18 mouse cellular contexts compared by ENCODE assay signal in the genomic region with DNA sequence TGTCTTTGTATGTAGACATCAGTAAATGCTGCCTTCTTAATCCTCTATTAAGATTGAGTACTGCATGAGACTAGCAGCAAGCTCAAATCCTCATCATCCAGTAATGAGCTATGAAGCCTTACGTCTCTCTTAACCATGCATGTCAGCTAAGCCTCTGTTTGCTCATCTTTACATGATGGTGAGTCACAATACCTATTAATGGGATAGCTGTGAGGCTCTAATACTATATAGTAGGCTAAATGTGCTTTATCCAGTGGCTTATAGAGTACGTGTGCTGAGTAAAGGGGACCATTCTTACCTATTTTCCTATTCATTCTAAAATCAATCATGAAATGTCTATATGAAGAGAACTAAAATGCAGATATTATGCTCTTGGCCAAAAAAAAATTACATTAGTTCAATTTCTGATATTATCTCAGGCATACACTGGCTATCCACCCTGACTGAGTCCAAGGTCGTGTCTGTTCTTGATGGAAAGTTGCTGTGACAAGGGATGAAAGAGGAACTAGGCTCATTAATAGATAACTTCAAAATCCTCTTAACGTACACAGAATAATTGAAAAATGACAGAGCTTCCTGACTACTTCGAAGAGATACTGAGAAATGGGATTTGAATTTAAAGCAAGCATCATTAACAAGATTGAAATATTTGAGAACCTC.
"Had no signal": no experiment of that assay in that cellular context is flagged by ENCODE, and none has a peak within 500 bp of the region (broad histone marks: within the 10 kb centered on the region; RNA-seq: fewer than 3 reads in every experiment).

No protein-coding gene starts in this region.

- H3K4me2 ChIP-seq: liver, embryonic 13.5 days; liver, embryonic 15.5 days; lung, embryonic 15.5 days; midbrain, embryonic 12.5 days; neural tube, embryonic 12.5 days; stomach, embryonic 15.5 days had no signal

- H3K4me1 ChIP-seq: liver, embryonic 13.5 days; liver, embryonic 15.5 days; lung, embryonic 15.5 days; megakaryocyte, embryonic 14.5 days; midbrain, embryonic 12.5 days; neural tube, embryonic 12.5 days; stomach, embryonic 15.5 days had no signal

- H3K9me3 ChIP-seq: liver, embryonic 13.5 days; liver, embryonic 15.5 days; lung, embryonic 15.5 days; megakaryocyte, embryonic 14.5 days; midbrain, embryonic 12.5 days; neural tube, embryonic 12.5 days; stomach, embryonic 15.5 days had no signal

- H3K27me3 ChIP-seq: liver, embryonic 13.5 days; liver, embryonic 15.5 days; lung, embryonic 15.5 days; megakaryocyte, embryonic 14.5 days; midbrain, embryonic 12.5 days; neural tube, embryonic 12.5 days; stomach, embryonic 15.5 days had no signal

- H3K4me3 ChIP-seq: liver, embryonic 13.5 days; liver, embryonic 15.5 days; lung, embryonic 15.5 days; megakaryocyte, embryonic 14.5 days; midbrain, embryonic 12.5 days; neural tube, embryonic 12.5 days; stomach, embryonic 15.5 days had no signal

- H3K27ac ChIP-seq: liver, embryonic 13.5 days; liver, embryonic 15.5 days; lung, embryonic 15.5 days; macrophage; midbrain, embryonic 12.5 days; neural tube, embryonic 12.5 days; stomach, embryonic 15.5 days; stomach, postnatal 0 days had no signal

- ATAC-seq: liver, postnatal 0 days; lung, postnatal 0 days had no signal

- H3K9ac ChIP-seq: liver, embryonic 13.5 days; liver, embryonic 15.5 days; liver, postnatal 0 days; lung, embryonic 15.5 days; midbrain, embryonic 12.5 days; neural tube, embryonic 12.5 days; stomach, embryonic 15.5 days had no signal

- H3K36me3 ChIP-seq: liver, embryonic 13.5 days; liver, embryonic 15.5 days; lung, embryonic 15.5 days; midbrain, embryonic 12.5 days; neural tube, embryonic 12.5 days; stomach, embryonic 15.5 days had no signal

- DNase-seq: liver, embryonic 13.5 days; liver, postnatal 0 days; lung, adult 2 months; lung, postnatal 14 days; lung, postnatal 36 days; right cerebral cortex, postnatal 14 days; thymus, adult 2 months; thymus, postnatal 25 days; thymus, postnatal 4 days had no signal
